In the genomic region with DNA sequence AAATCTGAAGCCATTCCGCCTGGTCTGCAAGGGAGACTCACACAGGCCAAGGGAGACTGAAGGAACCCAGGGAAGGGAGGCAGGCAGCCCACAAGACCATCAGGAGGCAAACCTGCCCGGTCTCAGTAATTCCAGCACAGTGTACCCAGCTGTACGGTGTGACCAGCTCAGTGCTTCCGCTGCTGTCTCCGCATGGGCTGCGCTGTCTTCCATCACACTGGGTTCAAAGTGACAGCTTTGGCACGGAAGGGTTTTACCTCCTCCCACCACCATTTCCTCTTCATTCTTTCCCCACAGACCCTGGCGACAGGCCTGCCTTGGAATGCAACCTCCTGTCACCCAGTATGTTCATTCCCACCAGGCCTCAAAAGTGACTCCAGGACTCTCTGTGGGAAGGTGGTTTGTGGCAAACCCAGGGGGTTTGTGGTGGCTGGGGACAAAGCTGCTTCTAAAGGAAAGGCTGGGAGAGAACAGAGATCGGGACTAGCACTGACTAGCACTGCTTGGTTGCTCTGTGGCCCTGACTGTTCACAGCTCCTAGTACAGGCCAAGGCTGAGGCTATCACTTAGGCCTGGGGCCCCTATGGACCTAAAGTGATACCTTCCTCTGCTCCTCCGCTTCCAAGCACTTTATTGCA, we compare ENCODE assay signal across 12 mouse cellular contexts.
DNase-seq lines count a peak whose midpoint lies in the region; ATAC-seq and TF ChIP-seq lines count a peak whose summit lies in the region.
"Had no signal": no experiment of that assay in that cellular context is flagged by ENCODE, and none has a peak within 500 bp of the region (broad histone marks: within the 10 kb centered on the region; RNA-seq: fewer than 3 reads in every experiment).

No protein-coding gene starts in this region.

- no peak for TF ChIP-seq POLR2A in kidney, adult 2 months (IDR thresholded peaks at IDR 0.05; ENCODE audit: low read depth, low read length)

- no peak for DNase-seq in heart, adult 8-10 months (ENCODE audit: low spot score)
- peak; percentile 54 for DNase-seq in embryo, embryonic 10 days (ENCODE audit: low spot score)
- DNase-seq in lung, postnatal 25 days (ENCODE audit: low spot score), result peak; percentile 3
- DNase-seq in natural killer cell, adult 2 months (ENCODE audit: low spot score in 2 of 2), result no peak
- DNase-seq in adipocyte (ENCODE audit: low spot score), result no peak
- DNase-seq in kidney, adult 2 months, result no peak
- DNase-seq: cerebellum, adult 11-12 months; layer of hippocampus, adult 9-11 months; right cerebral cortex, adult 18-20 months had no signal

- 24% methylated on average over 10 of the region's 10 CpGs for WGBS in heart, embryonic 11.5 days (ENCODE audit: insufficient replicate concordance)
- WGBS in kidney, adult 2 months, result 69% methylated on average over 10 of the region's 10 CpGs

- no peaks in the 10 kb centered on the region for H3K27me3 ChIP-seq in heart, embryonic 11.5 days (ENCODE audit: control insufficient read depth, insufficient read depth, low read length)
- no peaks in the 10 kb centered on the region; the same call in 1 of the 2 replicates for H3K27me3 ChIP-seq in kidney, adult 2 months (replicated peaks; ENCODE audit: control insufficient read depth, insufficient read depth, low read length)

- TF ChIP-seq CTCF in kidney, adult 2 months (conservative IDR thresholded peaks at IDR 0.05; ENCODE audit: insufficient read depth, insufficient read length, low read depth, low read length), result no peak

- H3K36me3 ChIP-seq in heart, embryonic 11.5 days (ENCODE audit: control insufficient read depth, insufficient read depth, low read length), result no peaks in the 10 kb centered on the region
- H3K36me3 ChIP-seq in kidney, adult 2 months (ENCODE audit: control insufficient read depth, insufficient read depth, low read length), result no peaks in the 10 kb centered on the region

- H3K9me3 ChIP-seq in heart, embryonic 11.5 days (replicated peaks; ENCODE audit: control insufficient read depth, low read length), result no peaks in the 10 kb centered on the region
- H3K9me3 ChIP-seq: megakaryocyte, embryonic 14.5 days had no signal

- H3K4me1 ChIP-seq in heart, embryonic 11.5 days (ENCODE audit: control insufficient read depth, insufficient read depth, low read length), result peaks cover 17% of the 10 kb centered on the region
- no peaks in the 10 kb centered on the region for H3K4me1 ChIP-seq in kidney, adult 2 months (ENCODE audit: control insufficient read depth, insufficient read depth, low read length)

- no peak overlapping the region for H3K9ac ChIP-seq in heart, embryonic 11.5 days (ENCODE audit: low read depth, low read length)

- peak overlapping the region; percentile 69 for H3K27ac ChIP-seq in heart, embryonic 11.5 days (ENCODE audit: low read depth, low read length)
- no peak overlapping the region for H3K27ac ChIP-seq in kidney, adult 2 months (ENCODE audit: insufficient read depth, low read depth, low read length)

- H3K4me2 ChIP-seq in heart, embryonic 11.5 days, result no peak overlapping the region

- H3K4me3 ChIP-seq in heart, embryonic 11.5 days (ENCODE audit: low read depth, low read length), result no peak overlapping the region
- no peak overlapping the region for H3K4me3 ChIP-seq in kidney, adult 2 months (ENCODE audit: insufficient read depth, low read depth, low read length)
- H3K4me3 ChIP-seq: megakaryocyte, embryonic 14.5 days had no signal

- peak; percentile 79 for ATAC-seq in heart, embryonic 11.5 days (replicated peaks; ENCODE audit: insufficient number of reproducible peaks, low FRiP score, low TSS enrichment)
- ATAC-seq in hematopoietic stem cell, adult 5-6 weeks (replicated peaks in 1 of 2; ENCODE audit: insufficient read depth in 1 of 2, low FRiP score in 2 of 2, low TSS enrichment in 1 of 2, low read depth in 1 of 2, poor library complexity in 2 of 2, severe bottlenecking in 2 of 2), result peak; percentile 82 to 84

Comparison
In these comparisons a context has a peak if more than half of its experiments do, and no peak if none do; other contexts are left out.
1. DNase-seq: peak in embryo, embryonic 10 days (single experiment) and lung, postnatal 25 days (single experiment); none in heart, adult 8-10 months (single experiment), natural killer cell, adult 2 months (0 of 2), adipocyte (single experiment) and kidney, adult 2 months (single experiment).